Mouse (Mus musculus): Measurements from ENCODE around the gene Phf3.
A peak's percentile ranks its signal among the peaks of the same experiment; 100 is the strongest.
"Not testable (repeated sequence)": the region's sequence is repeated elsewhere in the genome, so short reads cannot be mapped to it uniquely, and the experiment has no call there.

The Phf3 gene

DNA sequence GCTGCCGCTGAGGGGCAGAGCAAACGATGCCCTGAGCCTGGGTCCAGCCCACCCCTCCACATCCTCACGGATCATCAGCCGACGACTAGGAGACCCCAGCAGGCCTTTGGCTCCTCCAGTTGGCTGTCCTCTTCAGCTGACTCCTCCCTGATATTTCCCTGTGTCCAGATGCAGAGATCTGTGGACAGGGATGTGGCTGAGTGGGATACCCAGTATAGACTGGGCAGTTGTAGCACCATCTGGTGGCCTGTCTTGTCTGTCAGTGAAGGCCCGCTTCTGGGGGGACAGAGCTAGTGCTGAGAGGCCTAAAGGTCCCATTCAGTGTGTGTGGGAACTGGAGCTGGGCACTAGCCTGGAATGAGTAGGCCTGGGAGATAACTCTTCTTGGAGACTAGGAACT, 101.9 kb downstream of the Phf3 start:
- no peak for DNase-seq (ENCODE audit: low spot score in 2 of 2)

DNA sequence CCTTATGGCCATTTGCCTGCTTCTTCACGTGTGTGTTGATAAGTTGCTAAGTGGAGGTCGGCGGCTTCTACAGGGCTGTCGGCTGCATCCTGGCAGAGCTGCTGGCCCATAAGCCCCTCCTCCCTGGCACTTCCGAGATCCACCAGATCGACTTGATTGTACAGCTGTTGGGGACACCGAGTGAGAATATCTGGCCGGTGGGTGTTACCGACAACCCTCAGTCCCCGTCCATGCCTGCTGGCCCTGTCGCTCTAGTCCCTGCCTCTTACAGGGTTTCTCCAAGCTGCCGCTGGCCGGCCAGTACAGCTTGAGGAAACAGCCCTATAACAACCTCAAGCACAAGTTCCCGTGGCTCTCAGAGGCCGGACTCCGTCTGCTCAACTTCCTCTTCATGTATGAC, 103.1 kb downstream of the Phf3 start:
- DNase-seq (ENCODE audit: low spot score in 2 of 2) = not testable (repeated sequence)

DNA sequence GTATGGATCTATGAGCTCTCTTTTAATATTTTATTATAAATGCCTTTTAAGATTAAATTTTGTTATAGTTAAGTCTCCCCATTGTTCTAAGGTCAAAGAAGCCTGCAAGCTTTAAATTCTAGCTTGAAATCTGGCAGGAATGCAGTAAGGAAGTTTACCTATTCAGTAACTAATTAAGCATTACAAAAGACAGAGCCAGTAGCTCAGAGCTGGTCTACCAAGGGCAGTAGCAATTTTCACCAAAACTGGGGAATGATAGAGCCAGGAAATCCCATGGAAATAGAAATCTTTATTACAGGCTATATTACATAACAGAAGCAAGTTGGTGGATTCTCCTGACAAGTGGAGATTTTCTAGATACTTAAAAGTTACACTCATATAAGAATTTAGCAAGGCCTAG, 116.9 kb downstream of the Phf3 start:
- DNase-seq (ENCODE audit: low spot score in 2 of 2) = no peak

- DNase-seq (ENCODE audit: low spot score in 2 of 2) = peak in 1 of 2 experiments; percentile 32
Observed at GRCm38 (mm10) chr1:30755453-30756224, 118.1 kb downstream of the Phf3 start.
